Mouse (Mus musculus): ENCODE measurements around the gene Wdr63. TPM values are rescaled to one million over a fixed set of nuclear protein-coding genes. Genes with fewer than 3 reads are reported as not detected.

The Wdr63 gene
- polyA plus RNA-seq (2014; fragmentation: Illumina TruSeq; extraction: RNeasy Lipid Tissue Mini Kit (QIAGEN cat#74804); ENCODE audit: low read depth, low replicate concordance), result 3.7 TPM

DNA sequence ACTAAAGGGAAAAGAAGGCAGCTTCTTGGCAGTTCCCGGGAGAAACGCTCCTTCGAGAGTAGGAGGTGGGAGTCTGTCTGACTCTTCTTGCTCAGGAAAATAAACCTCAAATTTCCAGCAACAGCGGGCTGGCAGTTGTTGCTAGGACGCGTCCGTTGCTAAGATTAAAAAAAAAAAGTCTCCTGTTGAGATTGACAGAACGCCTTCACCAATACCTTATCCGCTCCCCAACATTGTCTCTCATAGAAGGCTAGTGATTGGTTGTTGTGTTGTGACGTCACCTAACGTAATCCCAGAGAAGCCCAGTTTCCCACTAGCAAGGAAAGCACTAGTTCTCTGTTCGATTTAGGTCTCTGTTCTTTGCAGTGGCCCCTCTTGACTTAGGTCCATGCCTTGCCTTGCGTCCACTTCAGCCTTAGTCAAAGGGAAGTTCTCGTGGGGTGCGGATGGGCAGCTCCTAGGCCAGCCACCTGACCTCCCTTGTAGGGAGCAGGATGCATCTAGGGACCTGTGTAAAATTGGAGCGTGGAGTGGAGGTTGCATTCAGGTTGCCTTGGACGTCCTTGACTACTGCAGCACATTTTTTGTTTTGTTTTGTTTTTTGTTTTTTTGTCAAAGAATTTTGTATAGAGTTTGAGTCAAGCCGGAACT lies at the start of gene Wdr63:
Wdr63 (minus strand) TSS at position 210 of the 651 bp plus-strand sequence.

DNA sequence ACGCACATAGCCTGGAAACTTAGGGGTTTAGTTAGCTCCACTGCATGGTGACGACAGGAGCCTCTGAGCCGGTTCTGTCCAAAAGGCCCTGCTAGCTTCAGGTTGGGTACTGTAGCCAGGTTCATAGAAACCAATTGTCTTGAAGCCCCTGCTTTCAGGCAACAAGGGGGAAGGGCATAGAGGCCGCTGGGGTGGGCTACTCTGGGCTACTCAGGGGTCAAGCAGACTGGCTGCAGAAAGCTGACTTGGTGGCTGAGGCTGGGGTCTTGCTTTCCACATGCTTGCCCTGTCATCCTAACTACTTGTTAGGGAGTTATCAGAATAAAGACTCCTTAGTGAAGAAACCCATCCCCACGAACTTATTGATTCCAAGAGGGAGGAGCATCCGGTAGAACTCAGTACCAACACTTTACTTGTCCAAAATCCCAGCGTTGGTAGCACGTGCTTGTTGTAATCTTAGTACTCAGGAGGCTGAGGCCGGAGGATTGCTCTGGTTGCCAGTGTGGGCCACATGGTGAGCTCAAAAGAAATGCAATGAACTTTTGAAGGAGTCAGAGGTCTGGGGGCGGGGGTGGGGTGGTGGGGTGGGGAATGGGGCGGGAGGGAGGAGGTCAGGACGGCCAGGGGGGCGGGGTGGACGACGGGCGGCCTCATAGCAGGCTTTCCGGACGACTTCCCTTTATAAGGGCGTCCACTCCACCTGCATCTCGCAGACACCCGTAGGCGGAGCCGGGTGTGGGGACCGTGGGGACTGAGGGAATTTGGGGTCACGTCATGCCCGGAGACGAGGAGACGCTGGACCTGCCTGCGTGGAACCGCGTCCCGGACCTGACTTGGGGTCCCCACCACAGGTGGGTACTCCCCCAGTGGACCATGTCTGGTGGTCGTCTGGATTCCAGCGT lies 41.5 kb upstream of the Wdr63 start, which contains the start of gene Mcoln2:
Mcoln2 (plus strand) TSS at position 678 of the 902 bp plus-strand sequence.

DNA sequence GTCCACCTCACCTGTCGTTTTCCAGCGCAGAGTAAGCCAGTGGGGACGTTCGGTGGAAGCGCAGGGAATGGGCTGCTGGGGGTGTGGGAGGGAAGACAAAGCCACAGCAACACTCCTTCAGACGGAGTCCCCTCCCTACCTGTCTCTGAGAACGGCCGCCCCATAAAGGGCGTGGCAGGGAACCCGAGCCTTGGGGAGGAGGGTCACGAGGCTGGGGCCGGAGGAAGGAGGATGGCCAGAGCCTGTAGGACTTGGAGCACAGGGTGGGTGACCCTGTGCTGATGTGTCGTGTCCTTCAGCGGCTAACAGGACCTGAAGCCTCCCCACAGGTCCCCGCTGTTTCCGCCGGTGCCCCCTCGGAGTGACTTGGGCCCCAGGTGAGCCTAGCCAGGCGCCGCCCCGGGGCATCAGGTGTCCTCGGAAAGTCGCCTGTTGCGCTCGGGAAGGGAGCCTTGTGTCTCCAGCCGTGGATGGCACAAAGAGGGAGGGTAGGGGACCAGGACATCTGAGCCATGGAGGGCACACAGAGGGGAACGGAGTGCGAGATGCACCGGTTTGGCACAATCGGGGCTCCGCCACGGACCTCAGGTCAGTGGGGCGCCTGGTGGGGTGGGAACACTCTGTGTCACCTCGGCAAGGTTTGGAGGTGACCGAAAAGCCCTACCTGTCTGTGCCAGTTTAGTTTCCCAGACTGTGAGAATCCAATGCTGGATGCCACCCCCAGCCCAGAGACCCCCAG lies 9.5 kb upstream of the Wdr63 start, which contains the start of gene Mcoln3:
Mcoln3 (plus strand) TSS at position 193 of the 739 bp plus-strand sequence.

Other genes with a start within 250 kb of the Wdr63 start
- 23.9 TPM for gene Bcl10, start 185.3 kb downstream of the Wdr63 start, polyA plus RNA-seq (2014; fragmentation: Illumina TruSeq; extraction: RNeasy Lipid Tissue Mini Kit (QIAGEN cat#74804); ENCODE audit: low read depth, low replicate concordance)
- 19.8 TPM for gene 2410004B18Rik, start 170.1 kb downstream of the Wdr63 start, polyA plus RNA-seq (2014; fragmentation: Illumina TruSeq; extraction: RNeasy Lipid Tissue Mini Kit (QIAGEN cat#74804); ENCODE audit: low read depth, low replicate concordance)
- gene Syde2, start 120.3 kb downstream of the Wdr63 start, polyA plus RNA-seq (2014; fragmentation: Illumina TruSeq; extraction: RNeasy Lipid Tissue Mini Kit (QIAGEN cat#74804); ENCODE audit: low read depth, low replicate concordance), result 6.8 TPM
- gene Mcoln3, start 9.3 kb upstream of the Wdr63 start, polyA plus RNA-seq (2014; fragmentation: Illumina TruSeq; extraction: RNeasy Lipid Tissue Mini Kit (QIAGEN cat#74804); ENCODE audit: low read depth, low replicate concordance), result 11.8 TPM
- 0.66 TPM for gene Mcoln2, start 41.7 kb upstream of the Wdr63 start, polyA plus RNA-seq (2014; fragmentation: Illumina TruSeq; extraction: RNeasy Lipid Tissue Mini Kit (QIAGEN cat#74804); ENCODE audit: low read depth, low replicate concordance)
- gene Lpar3, start 112.8 kb upstream of the Wdr63 start, polyA plus RNA-seq (2014; fragmentation: Illumina TruSeq; extraction: RNeasy Lipid Tissue Mini Kit (QIAGEN cat#74804); ENCODE audit: low read depth, low replicate concordance), result 0.82 TPM